Mouse (Mus musculus) neutrophil, adult 5-6 weeks (primary cell): ENCODE measurements around the gene Trpc4. TPM values are rescaled to one million over a fixed set of nuclear protein-coding genes. Genes with fewer than 3 reads are reported as not detected.

Source experiments
- ATAC-seq: fragments of 151-379, 151-347 bp; 2 replicates; pipeline ENCODE4 v1.8.0; 2017; ENCODE audit warnings: mild to moderate bottlenecking, moderate TSS enrichment; ENCODE audit not compliant: insufficient number of reproducible peaks, poor library complexity, low FRiP score, severe bottlenecking; ENCODE audit errors: extremely low read depth
- total RNA-seq: library from RNA; stranded (forward); fragments of 200-1000 nt; gene quantifications from 2 replicates; pipeline ENCODE4 v1.2.3, GENCODE M21; 2017

The Trpc4 gene
- total RNA-seq, 1 experiment from 2014 or later = not detected

DNA sequence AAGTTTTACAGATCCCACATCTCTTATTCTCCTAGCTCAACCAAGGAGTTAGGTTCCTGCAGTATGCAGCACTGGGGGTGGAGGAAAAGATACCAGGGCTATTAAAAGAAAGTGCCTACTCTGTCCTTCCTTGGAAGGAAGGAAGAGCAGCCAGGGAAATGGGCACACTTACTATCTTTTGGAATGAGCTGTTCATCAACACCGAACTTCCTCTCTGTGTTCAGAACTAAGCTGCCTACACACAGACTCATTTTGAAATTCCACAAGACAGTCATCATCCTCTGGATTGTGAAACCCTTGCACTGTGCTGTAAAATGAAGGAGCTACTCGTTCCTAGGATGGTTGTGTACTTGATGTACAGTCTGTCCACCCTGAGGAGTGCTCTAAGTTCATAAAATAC lies 90.6 kb downstream of the Trpc4 start:
- no peak for ATAC-seq

DNA sequence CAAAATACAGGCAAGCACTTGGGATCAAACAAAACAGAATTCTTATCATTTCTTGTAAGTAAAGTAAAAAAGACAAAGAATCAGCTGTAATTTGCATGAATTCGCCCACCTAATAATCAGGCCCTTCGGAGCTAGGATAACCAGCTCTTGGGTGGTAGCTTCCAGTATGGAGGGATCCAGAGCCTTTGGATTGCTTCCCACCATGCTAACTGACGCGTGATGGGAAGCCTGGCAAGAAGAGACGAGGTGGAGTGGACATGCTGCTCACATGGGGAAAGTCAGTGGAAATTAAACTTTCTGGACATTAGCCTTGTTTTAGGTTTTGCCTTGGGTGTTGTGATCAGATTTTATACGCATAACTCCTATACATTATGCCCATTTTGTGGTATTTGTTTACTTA lies 93.5 kb downstream of the Trpc4 start:
- ATAC-seq = no peak

DNA sequence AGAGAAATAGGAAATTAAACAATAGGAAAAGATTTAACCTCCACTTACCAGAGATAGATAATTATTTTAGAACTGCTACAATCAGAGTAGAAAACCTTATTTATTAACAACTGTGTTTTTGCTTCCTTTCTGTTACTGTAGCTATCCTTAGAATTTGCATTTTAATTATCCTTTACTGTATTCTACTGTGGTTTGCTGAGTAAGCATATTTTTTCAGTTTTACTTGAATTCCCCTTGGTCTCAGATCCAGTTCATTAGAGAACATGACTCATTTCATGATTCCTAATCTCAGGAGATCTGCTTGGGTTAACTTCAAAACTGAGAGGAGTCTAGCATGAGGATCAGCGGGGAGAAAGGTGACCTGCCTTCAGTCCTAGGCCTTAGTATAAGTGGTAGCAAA lies 111.1 kb downstream of the Trpc4 start:
- ATAC-seq = no peak

DNA sequence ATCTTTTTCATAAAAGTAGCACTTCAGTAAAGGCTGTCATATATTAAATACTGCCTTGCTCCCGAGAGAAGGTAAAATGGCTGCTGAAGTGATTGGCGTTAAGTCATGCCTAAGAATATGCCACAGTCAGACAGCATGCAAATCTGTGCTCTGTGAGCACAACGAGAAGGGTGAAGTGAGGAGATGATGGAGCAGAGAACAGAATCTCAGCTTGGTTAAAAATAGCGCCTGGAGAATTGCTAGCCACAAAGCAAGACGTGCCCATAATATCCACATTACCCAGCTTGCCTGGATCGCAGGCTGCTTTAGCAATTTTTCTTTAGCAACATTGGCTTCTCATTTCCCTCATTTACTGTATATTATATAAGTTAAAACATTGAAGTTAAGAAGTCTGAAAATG lies 113.3 kb downstream of the Trpc4 start:
- no peak for ATAC-seq

DNA sequence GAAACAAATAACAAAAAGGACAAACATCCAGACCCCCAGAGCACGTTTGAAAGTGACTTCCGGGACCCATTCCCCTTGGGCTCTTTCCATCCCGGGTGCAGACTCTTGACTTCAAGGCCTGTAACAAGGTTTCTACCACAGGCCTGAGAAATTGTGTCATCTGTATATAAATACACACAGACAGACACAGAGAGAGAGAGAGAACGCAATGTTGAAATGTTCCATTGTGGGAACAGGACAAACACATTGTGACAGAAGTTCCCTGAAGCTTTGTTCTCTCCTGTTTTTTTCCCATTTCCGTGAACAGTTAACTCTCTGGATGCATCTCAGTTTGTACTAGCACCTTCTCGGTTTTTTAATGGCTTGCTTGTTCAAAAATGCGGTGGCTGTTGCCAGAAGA lies 118.8 kb downstream of the Trpc4 start:
- no peak for ATAC-seq

DNA sequence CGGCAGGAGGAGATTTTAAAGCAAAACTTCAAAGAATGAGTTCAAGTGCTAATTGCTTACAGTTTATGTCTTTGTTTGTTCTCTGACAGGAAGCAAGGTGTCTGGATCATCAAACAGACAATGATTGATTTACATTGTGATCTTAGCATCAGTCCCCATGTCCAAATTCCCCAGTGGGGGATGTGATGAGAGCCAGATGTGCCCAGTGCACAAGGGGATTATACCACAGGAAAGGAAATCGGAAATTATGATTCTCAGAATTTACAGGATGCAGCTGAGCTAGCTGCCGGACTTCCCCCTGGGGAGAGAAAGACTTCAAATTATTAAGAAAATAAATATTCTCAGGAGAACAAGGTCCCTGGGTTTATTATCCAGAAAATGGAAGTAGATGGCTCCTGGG lies 133.9 kb downstream of the Trpc4 start:
- no peak for ATAC-seq

DNA sequence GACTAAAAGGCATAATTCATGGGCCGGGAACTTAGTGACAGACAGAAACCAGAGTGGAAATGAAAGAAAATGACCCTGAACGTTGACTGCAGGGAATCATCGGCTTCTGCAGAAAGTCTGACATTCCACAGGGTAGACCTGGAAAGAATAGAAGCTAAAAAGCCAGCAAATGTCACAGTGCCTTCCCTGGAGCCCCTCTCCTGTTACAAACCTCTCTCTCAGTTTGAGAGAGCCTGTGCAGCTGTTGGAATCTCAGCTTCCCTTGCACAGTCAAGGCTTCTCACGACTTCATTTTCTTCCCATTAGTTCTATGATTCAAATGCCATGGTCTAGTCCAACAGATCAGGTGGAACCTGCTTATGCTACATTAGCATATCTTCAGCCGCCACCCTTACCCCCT lies 154.8 kb downstream of the Trpc4 start:
- no peak for ATAC-seq

DNA sequence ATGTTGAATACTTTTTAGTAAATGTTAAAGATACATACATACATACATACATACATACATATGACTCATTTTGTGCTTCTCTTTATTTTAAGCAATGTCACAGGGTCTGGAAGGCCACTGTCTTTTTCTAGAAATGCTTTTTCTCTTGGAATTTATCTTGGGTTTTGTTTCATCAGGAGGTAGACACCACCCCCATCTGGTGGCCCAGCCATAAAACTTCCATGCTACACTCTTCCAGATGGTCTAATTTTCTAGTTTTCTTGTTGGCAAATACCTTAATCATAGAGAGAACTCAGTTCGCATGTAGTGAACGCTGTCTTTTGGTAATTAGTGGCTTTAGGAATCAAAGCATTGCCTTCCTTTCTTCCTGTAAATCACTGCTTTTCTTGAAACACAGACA lies 158.2 kb downstream of the Trpc4 start:
- no peak for ATAC-seq

DNA sequence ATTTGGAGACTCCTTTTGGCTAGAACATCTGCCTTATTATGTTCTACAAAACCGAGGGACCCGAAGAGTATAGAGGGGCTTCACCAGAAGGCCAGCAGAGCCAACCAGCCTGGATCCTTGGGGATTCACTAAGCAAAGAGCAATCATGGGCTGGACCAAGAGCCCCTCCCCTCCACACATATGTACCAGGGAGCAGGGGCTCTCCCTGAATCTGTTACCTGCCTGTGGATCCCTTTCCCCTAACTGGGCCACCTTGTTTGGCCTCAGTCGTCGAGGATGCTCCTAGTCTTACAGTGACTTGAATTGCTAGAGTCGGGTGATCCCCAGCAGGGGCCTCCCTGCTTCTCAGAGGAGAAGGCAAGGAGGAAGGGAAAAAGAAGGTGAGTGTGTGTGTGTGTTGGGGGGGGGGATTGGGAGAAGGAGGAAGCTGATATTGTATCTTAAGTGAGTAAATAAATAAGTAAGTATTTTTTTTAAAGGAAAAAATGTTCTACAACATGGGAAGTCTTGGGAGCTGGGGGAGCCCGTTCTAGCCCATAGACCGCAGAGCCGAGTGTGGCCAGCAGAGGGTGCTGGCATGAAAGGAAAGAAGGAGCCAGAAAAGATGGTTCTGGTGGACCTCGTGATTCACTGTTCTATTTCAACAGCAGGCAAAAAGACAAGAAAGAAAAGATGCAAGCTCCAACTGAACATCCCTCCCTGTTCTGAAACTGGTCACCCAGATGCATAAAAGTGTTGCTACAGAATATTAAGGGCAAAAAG lies 197.2 kb downstream of the Trpc4 start:
- ATAC-seq = no peak

DNA sequence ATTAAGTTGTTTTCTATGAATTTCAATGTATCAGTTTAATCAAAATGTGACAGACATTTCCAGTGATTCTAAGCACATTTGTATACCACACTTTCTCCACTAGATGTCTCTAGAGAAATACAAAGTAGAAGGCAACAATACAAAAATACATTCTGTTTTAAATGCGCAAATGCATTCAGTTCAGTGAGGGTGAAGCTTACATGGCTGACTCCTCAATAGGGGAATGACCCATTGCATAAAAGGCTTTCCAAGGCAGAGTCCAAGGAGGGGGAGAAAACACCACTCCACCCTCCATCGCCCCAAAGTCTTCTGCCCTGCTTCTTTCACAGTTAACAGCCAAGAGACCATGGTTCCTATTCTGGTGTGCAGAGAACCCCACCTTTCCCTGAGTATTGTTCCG lies 201.7 kb downstream of the Trpc4 start:
- ATAC-seq = no peak

DNA sequence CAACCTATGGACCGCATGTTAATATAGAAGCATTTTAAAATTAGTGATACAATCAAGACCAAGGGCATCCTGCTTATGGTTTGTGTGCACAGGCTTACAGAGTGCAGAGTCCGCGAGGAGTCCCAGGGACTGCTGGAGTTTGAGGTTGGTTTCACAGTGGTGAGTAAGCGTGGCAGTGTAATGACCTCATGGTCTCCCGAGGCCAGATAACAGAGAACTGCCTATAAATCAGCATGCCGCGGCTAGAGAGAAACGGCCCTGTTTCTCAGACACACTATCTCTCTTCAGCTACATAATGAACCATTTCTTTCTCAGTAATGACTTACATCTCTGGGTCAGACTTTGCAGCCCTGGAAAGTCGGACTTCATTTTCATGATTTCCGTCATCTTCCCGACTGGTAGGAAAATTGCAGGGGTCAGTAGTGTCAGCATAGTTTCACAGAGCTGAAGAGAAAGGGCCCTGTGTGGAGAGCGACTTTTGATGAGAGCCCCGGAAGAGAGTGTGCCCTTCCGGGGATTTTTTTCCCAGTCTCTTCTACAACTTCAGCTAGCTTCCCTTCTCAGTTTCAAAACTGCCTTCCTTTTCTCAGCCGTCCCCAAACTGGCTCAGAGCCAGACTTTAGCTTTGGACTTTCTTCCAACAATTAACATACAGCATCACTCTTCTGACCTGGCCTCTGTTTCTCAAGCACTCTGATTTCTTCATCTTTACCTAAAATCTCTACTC lies 202.8 kb downstream of the Trpc4 start:
- no peak for ATAC-seq

DNA sequence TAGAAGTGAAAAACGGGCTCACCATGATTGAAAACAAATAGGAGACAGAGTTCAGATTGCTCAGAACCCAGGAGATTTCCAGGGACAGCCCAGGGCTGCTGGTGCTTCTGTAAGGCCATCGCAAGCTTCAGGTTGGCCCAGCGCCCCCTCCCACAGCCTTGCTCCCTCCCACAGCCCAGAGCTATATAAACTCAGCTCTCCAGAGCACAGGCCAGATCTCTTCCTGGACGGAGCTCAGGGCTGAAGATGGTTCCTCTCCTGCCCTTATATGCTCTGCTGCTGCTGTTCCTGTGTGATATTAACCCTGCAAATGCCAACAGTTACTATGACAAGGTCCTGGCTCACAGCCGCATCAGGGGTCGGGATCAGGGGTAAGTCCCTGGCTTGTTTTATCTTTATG lies 205.1 kb downstream of the Trpc4 start, which contains the start of gene Postn:
Gene Postn, plus strand, starts transcription at position 213 of the 400 bp plus-strand sequence.
- ATAC-seq = no peak

DNA sequence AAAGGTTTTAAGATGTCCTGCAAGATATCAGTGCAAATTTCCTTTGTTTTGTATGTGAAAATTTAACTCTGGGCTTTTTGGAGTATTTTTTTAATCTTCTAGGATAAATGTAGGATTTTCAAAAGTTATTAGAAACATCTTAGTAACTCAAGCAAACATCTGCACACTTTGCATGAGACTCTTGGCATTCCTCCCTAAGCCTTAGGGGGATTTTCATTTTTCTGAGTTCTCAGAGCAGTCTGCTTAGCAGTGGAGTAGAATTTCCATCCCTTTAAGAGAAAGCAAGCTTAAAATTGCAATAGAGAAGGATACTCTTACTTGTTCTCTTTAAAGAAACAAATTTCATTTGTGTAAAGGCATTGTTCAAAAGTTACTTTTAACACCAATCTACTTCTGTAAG lies 205.8 kb downstream of the Trpc4 start:
- ATAC-seq = no peak

Other genes starting within 250 kb of the Trpc4 start
- gene Postn, start 205.1 kb downstream of the Trpc4 start, total RNA-seq = 0.12 TPM in 2 replicates